Mouse (Mus musculus): ENCODE measurements around the gene Serpinc1. TPM values are rescaled to one million over a fixed set of nuclear protein-coding genes. Genes with fewer than 3 reads are reported as not detected.

The Serpinc1 gene
- total and polyA plus RNA-seq, 3 experiments = 0.13 to 1.3 (median 1.2) TPM

- no peaks in the 10 kb centered on the region for H3K4me1 ChIP-seq (ENCODE audit: insufficient read depth, low read depth, low read length)
- no peaks in the 10 kb centered on the region for H3K9me3 ChIP-seq (replicated peaks)
- H3K27me3 ChIP-seq (ENCODE audit: insufficient read depth, low read length) = no peaks in the 10 kb centered on the region
- TF ChIP-seq GATA2 (IDR thresholded peaks at IDR 0.05; ENCODE audit: borderline replicate concordance, low read depth, low read length) (no peak), GATA1 (IDR thresholded peaks at IDR 0.05; ENCODE audit: borderline replicate concordance, low read length) (no peak), POLR2AphosphoS5 (IDR thresholded peaks at IDR 0.05; ENCODE audit: insufficient replicate concordance, low read depth, low read length) (no peak), TAL1 (conservative IDR thresholded peaks at IDR 0.05; ENCODE audit: low read depth, low read length) (no peak), CTCF (IDR thresholded peaks at IDR 0.05; ENCODE audit: low read depth, low read length) (no peak)
- H3K4me3 ChIP-seq (ENCODE audit: low read depth, low read length) = no peak overlapping the region
- peaks cover 41% of the 10 kb centered on the region for H3K36me3 ChIP-seq (replicated peaks)
- no peak for DNase-seq (ENCODE audit: low spot score)
- no peak for ATAC-seq (ENCODE audit: extremely low read depth, insufficient number of reproducible peaks, low FRiP score, poor library complexity, severe bottlenecking)
These were observed 28.1 kb downstream of the Serpinc1 start for GRCm38 (mm10) chr1:161006471-161006870.

GRCm38 (mm10) chr1:161008038-161008437 is 29.7 kb downstream of the Serpinc1 start:
- H3K27me3 ChIP-seq (ENCODE audit: insufficient read depth, low read length) = no peaks in the 10 kb centered on the region
- ATAC-seq (ENCODE audit: extremely low read depth, insufficient number of reproducible peaks, low FRiP score, poor library complexity, severe bottlenecking) = no peak
- H3K4me1 ChIP-seq (ENCODE audit: insufficient read depth, low read depth, low read length) = no peaks in the 10 kb centered on the region
- no peak for TF ChIP-seq GATA1 (IDR thresholded peaks at IDR 0.05; ENCODE audit: borderline replicate concordance, low read length)
- H3K9me3 ChIP-seq (replicated peaks) = no peaks in the 10 kb centered on the region
- DNase-seq (ENCODE audit: low spot score) = no peak
- peaks cover 42% of the 10 kb centered on the region for H3K36me3 ChIP-seq (replicated peaks)
- H3K4me3 ChIP-seq (ENCODE audit: low read depth, low read length) = no peak overlapping the region

- Histone ChIP-seq H3K9me3 (replicated peaks) (no peaks in the 10 kb centered on the region), H3K27me3 (ENCODE audit: insufficient read depth, low read length) (no peaks in the 10 kb centered on the region), H3K4me1 (ENCODE audit: insufficient read depth, low read depth, low read length) (no peaks in the 10 kb centered on the region), H3K36me3 (replicated peaks) (peaks cover 27% of the 10 kb centered on the region), H3K4me3 (ENCODE audit: low read depth, low read length) (no peak overlapping the region)
- no peak for DNase-seq (ENCODE audit: low spot score)
- no peak for TF ChIP-seq CTCF (IDR thresholded peaks at IDR 0.05; ENCODE audit: low read depth, low read length)
- no peak for ATAC-seq (ENCODE audit: extremely low read depth, insufficient number of reproducible peaks, low FRiP score, poor library complexity, severe bottlenecking)
These were observed 32.1 kb downstream of the Serpinc1 start for GRCm38 (mm10) chr1:161010436-161010835.

GRCm38 (mm10) chr1:161016378-161016777 is 38.0 kb downstream of the Serpinc1 start:
- H3K9me3 ChIP-seq (replicated peaks) = no peaks in the 10 kb centered on the region
- no peak for DNase-seq (ENCODE audit: low spot score)
- no peaks in the 10 kb centered on the region for H3K4me1 ChIP-seq (ENCODE audit: insufficient read depth, low read depth, low read length)
- no peak for ATAC-seq (ENCODE audit: extremely low read depth, insufficient number of reproducible peaks, low FRiP score, poor library complexity, severe bottlenecking)
- no peaks in the 10 kb centered on the region for H3K27me3 ChIP-seq (ENCODE audit: insufficient read depth, low read length)
- H3K4me3 ChIP-seq (ENCODE audit: low read depth, low read length) = no peak overlapping the region
- peaks cover 40% of the 10 kb centered on the region for H3K36me3 ChIP-seq (replicated peaks)
- TF ChIP-seq GATA2 (IDR thresholded peaks at IDR 0.05; ENCODE audit: borderline replicate concordance, low read depth, low read length) (no peak), GATA1 (IDR thresholded peaks at IDR 0.05; ENCODE audit: borderline replicate concordance, low read length) (no peak), POLR2AphosphoS5 (IDR thresholded peaks at IDR 0.05; ENCODE audit: insufficient replicate concordance, low read depth, low read length) (no peak), TAL1 (conservative IDR thresholded peaks at IDR 0.05; ENCODE audit: low read depth, low read length) (no peak), CTCF (IDR thresholded peaks at IDR 0.05; ENCODE audit: low read depth, low read length) (no peak)

GRCm38 (mm10) chr1:161020051-161020450 is 41.7 kb downstream of the Serpinc1 start:
- Histone ChIP-seq H3K4me1 (ENCODE audit: insufficient read depth, low read depth, low read length) (no peaks in the 10 kb centered on the region), H3K27me3 (ENCODE audit: insufficient read depth, low read length) (no peaks in the 10 kb centered on the region), H3K9me3 (replicated peaks) (no peaks in the 10 kb centered on the region), H3K36me3 (replicated peaks) (peaks cover 36% of the 10 kb centered on the region), H3K4me3 (ENCODE audit: low read depth, low read length) (no peak overlapping the region)
- TF ChIP-seq TAL1 (conservative IDR thresholded peaks at IDR 0.05; ENCODE audit: low read depth, low read length) (no peak), CTCF (IDR thresholded peaks at IDR 0.05; ENCODE audit: low read depth, low read length) (no peak), GATA1 (IDR thresholded peaks at IDR 0.05; ENCODE audit: borderline replicate concordance, low read length) (no peak), POLR2AphosphoS5 (IDR thresholded peaks at IDR 0.05; ENCODE audit: insufficient replicate concordance, low read depth, low read length) (no peak), GATA2 (IDR thresholded peaks at IDR 0.05; ENCODE audit: borderline replicate concordance, low read depth, low read length) (no peak)
- DNase-seq (ENCODE audit: low spot score) (no peak), ATAC-seq (ENCODE audit: extremely low read depth, insufficient number of reproducible peaks, low FRiP score, poor library complexity, severe bottlenecking) (no peak)

- no peaks in the 10 kb centered on the region for H3K9me3 ChIP-seq (replicated peaks)
- DNase-seq (ENCODE audit: low spot score) (no peak), ATAC-seq (ENCODE audit: extremely low read depth, insufficient number of reproducible peaks, low FRiP score, poor library complexity, severe bottlenecking) (no peak)
- no peaks in the 10 kb centered on the region for H3K27me3 ChIP-seq (ENCODE audit: insufficient read depth, low read length)
- H3K4me3 ChIP-seq (ENCODE audit: low read depth, low read length) = no peak overlapping the region
- TF ChIP-seq GATA1 (IDR thresholded peaks at IDR 0.05; ENCODE audit: borderline replicate concordance, low read length) = no peak
- TF ChIP-seq GATA2 (IDR thresholded peaks at IDR 0.05; ENCODE audit: borderline replicate concordance, low read depth, low read length) = no peak
- no peak for TF ChIP-seq TAL1 (conservative IDR thresholded peaks at IDR 0.05; ENCODE audit: low read depth, low read length)
- TF ChIP-seq POLR2AphosphoS5 (IDR thresholded peaks at IDR 0.05; ENCODE audit: insufficient replicate concordance, low read depth, low read length) = no peak
- TF ChIP-seq CTCF (IDR thresholded peaks at IDR 0.05; ENCODE audit: low read depth, low read length) = no peak
- peaks cover 32% of the 10 kb centered on the region for H3K36me3 ChIP-seq (replicated peaks)
- H3K4me1 ChIP-seq (ENCODE audit: insufficient read depth, low read depth, low read length) = no peaks in the 10 kb centered on the region
These were observed 47.2 kb downstream of the Serpinc1 start for GRCm38 (mm10) chr1:161025410-161026210.

Data from G1E (cell line).